Mouse (Mus musculus) CD4-positive, CD25-positive, alpha-beta regulatory T cell, adult 4 months (primary cell): ENCODE data around the gene Celf2. TPM values are rescaled to one million over a fixed set of nuclear protein-coding genes. Genes with fewer than 3 reads are reported as not detected.
A peak's percentile ranks its signal among the peaks of the same experiment; 100 is the strongest.

Experiments
- ATAC-seq: one replicate; pipeline ENCODE4 v1.8.0; 2017
- polyA plus RNA-seq, 2 experiments: library from polyadenylated mRNA; unstranded; fragments of 100-300 nt; shearing (Covaris generic); gene quantifications; one replicate each; pipeline ENCODE4 v1.2.1; 2017

Gene Celf2
- polyA plus RNA-seq, 2 experiments from 2014 or later = 207 to 227 TPM

- no peak for ATAC-seq
Observed at GRCm38 (mm10) chr2:6673418-6673817, 835.9 kb downstream of the Celf2 start.

DNA sequence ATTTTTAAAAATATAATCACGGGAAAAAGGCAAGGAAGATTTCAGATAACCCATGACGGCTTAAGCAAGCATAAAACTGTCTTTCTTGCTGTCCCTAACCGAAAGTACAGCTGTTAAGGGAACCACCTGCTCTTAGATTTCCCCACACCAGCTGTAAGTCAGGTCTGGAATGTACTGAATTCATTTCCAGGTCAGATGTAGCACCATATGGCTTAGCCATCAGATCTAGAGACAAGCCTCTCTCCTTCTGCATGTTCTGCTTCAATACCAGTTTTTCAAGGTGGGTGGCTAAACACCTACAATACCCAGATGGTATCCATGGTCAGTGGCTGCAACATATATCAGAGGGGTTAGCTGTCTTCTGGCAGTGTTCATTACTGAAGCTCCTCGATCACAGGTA, 841.8 kb downstream of the Celf2 start:
- no peak for ATAC-seq

- ATAC-seq = no peak
Observed at GRCm38 (mm10) chr2:6659834-6660233, 849.5 kb downstream of the Celf2 start.

DNA sequence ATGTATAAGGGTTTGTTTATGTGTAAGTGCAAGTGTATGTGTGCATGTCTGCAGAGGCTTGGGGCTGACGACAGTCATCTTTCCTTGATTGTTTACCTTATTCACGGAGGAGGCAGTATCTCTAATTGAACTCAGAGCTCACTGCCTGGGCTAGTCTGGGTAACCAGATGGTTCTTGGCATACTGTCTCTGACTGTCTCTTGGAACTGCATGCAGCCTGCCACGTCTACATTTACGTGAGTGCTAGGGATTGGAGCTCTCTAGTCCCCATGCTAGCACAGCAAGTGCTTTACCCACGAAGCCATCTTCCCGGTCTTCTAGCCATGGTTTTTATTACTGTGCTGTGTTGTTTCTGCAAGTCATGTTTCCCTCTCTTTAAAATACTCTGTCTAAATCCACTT, 855.6 kb downstream of the Celf2 start:
- no peak for ATAC-seq

DNA sequence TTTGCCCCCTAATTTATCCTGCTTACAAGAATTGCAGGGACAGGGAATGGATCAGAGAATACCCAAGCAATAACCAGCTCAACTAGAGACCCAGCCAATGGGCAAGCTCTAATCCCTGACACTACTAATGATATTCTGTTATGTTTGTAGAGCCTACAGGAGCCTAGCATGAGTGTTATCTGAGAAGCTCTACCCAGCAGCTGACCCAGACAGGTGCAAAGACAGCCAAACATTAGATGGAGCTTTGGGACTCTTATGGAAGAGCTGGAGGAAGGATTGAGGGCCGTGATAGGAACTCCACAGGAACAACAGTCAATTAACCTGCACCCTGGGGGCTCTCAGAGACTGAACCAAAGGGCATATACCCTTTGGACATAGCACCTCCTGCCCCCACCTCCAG, 857.7 kb downstream of the Celf2 start:
- ATAC-seq = no peak

- ATAC-seq = no peak
Observed at GRCm38 (mm10) chr2:6648877-6649276, 860.5 kb downstream of the Celf2 start.

GRCm38 (mm10) chr2:6647028-6647427, 862.3 kb downstream of the Celf2 start:
- ATAC-seq = peak; percentile 25

DNA sequence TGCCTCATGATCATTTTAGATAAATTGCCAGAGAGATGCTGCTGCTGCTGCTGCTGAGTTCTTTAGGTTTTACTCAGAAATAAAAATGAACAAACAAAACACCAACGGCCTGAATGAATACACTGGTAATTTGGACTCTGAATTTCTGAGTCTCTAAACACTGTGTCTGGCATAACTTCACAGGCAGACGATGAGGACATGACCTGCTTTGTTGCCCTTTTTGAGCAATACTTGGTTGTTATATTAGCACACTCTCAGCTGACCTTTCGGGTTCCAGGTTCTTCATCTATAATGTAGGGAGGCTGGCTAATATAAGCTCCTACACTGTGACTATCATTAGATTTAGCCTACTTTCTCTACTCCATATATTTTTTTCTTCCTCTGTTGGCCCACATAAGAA, 863.0 kb downstream of the Celf2 start:
- ATAC-seq = no peak

DNA sequence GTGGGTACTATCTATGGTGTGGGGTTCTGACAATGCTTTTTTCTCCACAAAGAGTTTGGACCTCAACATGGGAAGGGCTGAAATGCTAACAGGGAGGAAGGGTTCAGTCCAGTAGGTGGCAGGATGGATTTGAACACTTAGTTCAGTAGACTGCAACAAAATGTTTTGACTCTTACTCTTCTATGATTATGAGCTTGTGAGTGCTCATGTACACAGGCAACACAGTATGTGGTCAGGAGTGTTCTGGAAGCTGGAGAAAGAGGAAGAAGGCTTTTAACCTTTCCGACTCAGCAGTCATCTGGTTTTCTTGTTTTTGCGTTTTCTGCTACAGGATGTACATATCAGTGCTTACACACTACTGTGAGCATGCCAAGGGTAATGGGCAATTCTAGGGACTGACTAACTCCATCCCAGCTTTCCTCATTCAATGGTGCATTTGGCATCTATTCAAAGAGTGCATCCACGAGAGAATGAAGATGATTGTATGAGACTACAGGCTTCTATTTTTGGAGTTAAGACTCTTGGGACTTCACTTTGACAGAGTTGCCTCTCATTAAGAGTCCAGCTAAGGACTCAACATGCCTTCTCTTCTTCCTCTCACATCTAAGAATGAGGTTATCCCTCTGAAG, 867.0 kb downstream of the Celf2 start:
- peak; percentile 33 for ATAC-seq

- no peak for ATAC-seq
Observed at GRCm38 (mm10) chr2:6639370-6639769, 870.0 kb downstream of the Celf2 start.

DNA sequence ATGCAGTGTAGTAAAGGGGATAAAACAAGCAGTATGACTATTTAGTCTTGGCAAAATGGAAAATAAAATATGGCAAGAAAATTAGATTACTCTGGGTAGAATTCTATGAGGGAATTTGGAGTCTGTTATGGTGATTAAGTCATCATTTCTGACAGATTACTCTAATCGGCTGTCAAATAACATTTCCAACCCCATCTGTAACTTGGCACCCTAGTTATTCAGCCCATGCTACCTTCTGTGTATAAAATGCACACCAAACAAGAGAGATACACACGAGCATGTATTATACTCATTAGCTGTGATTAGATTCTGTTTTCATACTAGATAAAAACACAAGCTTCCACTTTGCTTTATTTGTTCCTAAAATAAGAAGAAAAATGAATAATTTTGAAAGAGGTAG, 872.2 kb downstream of the Celf2 start:
- ATAC-seq = no peak

DNA sequence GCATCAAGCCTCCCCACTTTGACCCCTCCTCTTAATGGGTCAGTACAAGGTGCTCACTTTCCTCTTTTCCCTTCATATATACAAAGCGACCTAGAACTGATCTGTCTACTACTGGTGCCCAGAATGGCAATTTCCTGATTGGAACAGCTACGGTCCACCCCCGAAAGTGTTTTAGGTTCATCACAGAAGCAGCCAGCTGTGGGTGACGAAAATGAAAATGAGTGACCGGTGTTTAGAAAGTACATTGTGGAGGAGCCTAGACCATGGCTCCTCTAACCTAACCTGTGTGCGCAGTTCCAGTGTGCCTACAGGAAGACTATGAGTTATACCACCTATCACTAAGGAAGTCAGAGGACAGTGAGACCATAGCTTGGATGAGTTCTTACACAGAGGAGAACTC, 874.5 kb downstream of the Celf2 start:
- no peak for ATAC-seq

DNA sequence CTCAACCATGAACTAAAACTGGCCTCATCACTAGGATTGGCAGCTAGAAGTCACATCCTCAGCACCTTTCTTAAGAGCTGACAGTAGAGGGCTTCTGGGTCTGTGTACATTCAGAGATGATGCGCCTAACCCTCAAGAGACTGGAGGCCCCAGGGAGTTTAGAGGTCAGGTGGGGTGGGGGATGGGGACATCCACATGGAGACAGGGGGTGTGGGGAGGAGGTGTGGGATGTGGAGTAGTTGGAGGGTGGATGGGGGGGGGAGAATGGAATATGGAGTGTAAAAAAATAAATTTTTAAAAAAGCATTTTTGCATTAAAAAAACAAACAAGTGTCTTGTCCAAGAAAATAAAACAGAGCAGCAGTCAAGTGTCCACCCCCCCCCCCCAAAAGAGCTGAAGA, 876.2 kb downstream of the Celf2 start:
- ATAC-seq = no peak

DNA sequence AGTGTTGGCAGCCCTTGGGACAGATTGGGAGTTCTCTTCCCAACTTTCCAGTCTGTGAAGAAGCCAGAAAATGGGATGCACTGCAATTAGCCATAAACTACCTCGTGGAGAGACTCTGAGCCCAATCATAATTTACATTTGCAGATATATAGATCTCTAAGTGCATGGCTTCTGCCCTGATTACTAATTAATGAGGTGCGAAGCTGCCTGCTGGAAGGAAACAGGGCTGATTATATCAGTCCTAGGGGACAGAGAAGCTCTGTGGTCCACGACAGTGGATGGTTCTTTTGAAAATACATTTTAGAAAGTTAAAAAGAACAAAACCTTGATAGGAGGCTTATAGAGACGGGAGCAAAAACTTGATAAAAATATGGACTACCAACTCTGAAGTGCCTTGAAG, 885.6 kb downstream of the Celf2 start:
- ATAC-seq = no peak

GRCm38 (mm10) chr2:6622082-6622481, 887.3 kb downstream of the Celf2 start:
- peak; percentile 94 for ATAC-seq

- ATAC-seq = no peak
Observed at GRCm38 (mm10) chr2:6618856-6619255, 890.5 kb downstream of the Celf2 start.

DNA sequence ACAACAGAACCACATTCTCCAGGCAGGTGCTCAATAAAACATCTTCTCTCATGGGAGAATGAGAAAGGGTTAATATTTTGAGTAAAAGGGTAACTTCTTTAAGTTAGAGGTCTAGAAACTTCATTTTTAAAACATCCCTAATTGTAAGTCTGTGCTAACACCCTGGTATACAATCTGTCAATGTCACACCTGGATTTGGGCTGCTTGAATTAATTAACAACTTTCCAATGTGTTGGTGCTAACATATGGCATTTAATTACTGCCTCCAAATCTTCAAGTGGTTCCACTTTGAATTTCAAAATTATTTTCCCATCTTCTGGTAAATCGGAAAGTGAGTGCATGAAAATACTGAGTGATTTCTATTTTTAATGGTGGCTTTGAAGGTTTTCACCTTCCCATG, 890.9 kb downstream of the Celf2 start:
- ATAC-seq = no peak

GRCm38 (mm10) chr2:6604347-6604746, 905.0 kb downstream of the Celf2 start:
- no peak for ATAC-seq

GRCm38 (mm10) chr2:6603880-6604279, 905.5 kb downstream of the Celf2 start:
- ATAC-seq = peak; percentile 18

DNA sequence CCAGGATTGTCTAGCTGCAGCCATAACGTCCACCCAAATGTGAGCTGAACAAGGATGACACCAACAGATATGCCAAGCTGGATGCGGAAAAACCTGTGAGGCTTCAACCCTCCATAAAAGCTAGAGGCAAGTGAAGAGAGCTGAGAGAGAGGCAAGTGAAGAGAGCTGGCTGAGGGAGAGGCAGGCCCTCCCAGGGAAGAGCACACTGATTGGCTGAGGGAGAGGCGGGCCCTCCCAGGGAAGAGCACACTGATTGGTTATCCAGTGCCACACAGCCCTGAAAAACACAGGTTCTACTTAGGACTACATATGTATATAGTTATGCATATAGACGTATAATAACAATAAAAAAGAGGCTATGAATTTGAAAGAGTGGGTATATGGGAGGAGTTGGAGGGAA, 907.2 kb downstream of the Celf2 start:
- no peak for ATAC-seq

DNA sequence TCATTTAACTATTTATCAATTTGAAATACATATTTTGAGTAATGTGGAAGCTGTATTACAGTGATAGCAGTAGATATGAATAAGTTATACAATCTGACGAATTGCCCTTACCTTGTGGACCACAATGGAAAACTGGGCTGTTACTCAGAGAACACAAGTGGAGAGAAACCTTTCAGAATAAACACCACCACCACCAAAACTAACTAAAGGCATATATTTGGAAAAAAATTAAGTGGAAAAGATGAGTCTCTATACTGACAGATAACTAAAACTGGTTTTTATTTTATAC, 910.5 kb downstream of the Celf2 start:
- ATAC-seq = peak; percentile 33

DNA sequence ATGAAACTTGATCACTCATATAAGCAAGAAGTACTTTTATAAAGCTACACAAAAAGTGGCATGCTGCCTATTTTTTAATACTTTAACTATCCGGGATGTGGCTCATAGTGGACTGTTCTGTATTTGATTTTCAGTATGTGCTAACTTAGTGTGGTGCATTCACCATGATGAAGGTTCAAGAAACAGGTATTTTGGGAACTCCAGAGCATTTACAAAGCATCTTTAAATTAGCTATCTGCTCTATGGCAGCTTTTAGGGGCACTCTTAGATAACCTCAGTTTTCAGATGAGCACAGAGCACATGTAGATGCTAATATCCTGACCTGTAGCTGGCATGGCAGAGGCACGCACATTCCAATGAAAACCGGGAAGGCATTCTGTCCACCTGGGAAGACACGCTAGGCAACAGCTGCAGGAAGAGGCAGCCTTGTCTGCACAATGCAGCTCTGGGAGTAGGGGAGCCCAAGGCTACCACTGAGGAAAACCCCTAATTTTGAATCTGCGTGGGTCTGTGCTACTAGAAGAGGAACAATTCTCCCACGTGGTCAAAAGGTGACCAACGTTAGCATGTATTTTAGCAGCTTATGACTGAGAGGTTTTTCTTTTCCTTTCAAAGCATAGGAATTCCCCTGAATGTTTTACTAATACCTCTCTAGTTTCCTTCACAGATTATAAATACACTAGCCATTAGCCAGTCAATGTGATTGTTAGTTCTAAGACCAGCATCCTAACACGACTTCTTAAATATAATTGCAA, 911.1 kb downstream of the Celf2 start:
- ATAC-seq = peak; percentile 76

DNA sequence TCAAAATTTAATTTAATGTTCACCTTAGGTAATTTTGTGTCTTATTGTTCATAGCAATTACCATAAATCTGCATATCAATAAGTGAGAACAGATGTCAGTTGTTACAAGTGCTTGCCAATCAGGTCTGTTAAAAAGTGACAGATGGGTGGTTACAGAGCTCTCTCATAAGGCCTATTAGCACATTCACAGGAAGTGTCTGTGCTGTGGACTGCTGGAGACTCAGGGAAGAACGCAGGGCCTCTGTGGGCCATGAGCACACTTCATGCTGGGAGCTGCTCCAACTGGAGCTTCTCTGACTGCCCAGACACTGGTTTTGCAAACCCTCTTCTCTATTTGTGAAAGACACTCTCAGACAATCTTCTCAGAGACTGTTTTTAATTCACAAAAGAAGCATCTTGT, 914.6 kb downstream of the Celf2 start:
- ATAC-seq = peak; percentile 33

DNA sequence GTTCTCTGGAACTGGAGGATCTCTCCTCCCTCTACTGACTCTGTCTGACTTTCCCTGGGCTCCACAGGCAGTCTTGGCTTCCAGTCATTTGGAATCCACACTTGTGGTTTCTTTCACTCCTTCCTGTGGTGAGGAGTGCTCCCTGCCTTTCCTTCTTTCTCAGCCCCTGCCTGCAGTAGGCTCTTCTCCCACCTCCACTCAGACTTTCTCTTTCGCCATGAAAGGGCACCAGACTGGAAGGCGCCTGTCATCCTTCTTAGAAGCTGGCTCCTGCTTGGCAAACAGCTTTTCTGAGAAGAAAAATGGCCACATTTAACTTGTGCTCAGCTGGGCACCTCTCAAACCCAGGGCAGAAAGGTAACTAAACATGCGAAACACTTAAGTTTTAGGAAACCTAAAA, 915.2 kb downstream of the Celf2 start:
- no peak for ATAC-seq

- ATAC-seq = no peak
Observed at GRCm38 (mm10) chr2:6593739-6594138, 915.6 kb downstream of the Celf2 start.
